8 mouse cellular contexts compared by ENCODE assay signal in genomic region chr1:55874143-55874867, GRCm38 (mm10).
DNase-seq lines count a peak whose midpoint lies in the region; ATAC-seq and TF ChIP-seq lines count a peak whose summit lies in the region.

No protein-coding gene starts in this region.

- H3K27ac ChIP-seq in CH12.LX (ENCODE audit: insufficient read depth, low read depth): no peak overlapping the region
- no peak overlapping the region for H3K27ac ChIP-seq in lung, embryonic 14.5 days (ENCODE audit: low read depth)

- no peak for TF ChIP-seq POLR2A in CH12.LX (IDR thresholded peaks at IDR 0.05; ENCODE audit: low read depth, low read length)

- H3K4me3 ChIP-seq in CH12.LX (replicated peaks in 1 of 3; ENCODE audit: low read depth in 2 of 3, low read length in 2 of 3, poor library complexity in 1 of 3): no peak overlapping the region
- no peak overlapping the region for H3K4me3 ChIP-seq in lung, embryonic 14.5 days (ENCODE audit: low read depth, low read length)

- no peak overlapping the region for H3K9ac ChIP-seq in CH12.LX (ENCODE audit: insufficient read depth, low read depth)
- H3K9ac ChIP-seq in lung, embryonic 14.5 days: no peak overlapping the region

- no peak overlapping the region; the same call in 1 of the 2 replicates for H3K4me2 ChIP-seq in CH12.LX (ENCODE audit: insufficient read depth, low read depth, poor library complexity, severe bottlenecking)
- no peak overlapping the region for H3K4me2 ChIP-seq in lung, embryonic 14.5 days

- H3K79me2 ChIP-seq in CH12.LX (replicated peaks; ENCODE audit: control insufficient read depth, extremely low read depth, insufficient read depth, poor library complexity, severe bottlenecking): no peaks in the 10 kb centered on the region

- peak; percentile 79 for TF ChIP-seq RAD21 in CH12.LX (IDR thresholded peaks at IDR 0.05; ENCODE audit: low read depth, low read length)

- dilution Hi-C loops in CH12.LX (cut with MboI; ENCODE audit: extremely low pct_ligation_motif_present, extremely low pct_unique_long_range_greater_than_20kb, low sequenced_read_pairs): no loop called here

- H3K36me3 ChIP-seq in CH12.LX (replicated peaks in 1 of 2; ENCODE audit: control insufficient read depth in 1 of 2, insufficient read depth in 1 of 2, low read length in 1 of 2): no peaks in the 10 kb centered on the region
- no peaks in the 10 kb centered on the region for H3K36me3 ChIP-seq in lung, embryonic 14.5 days (ENCODE audit: insufficient read depth)

- H3K9me3 ChIP-seq in CH12.LX (replicated peaks; ENCODE audit: low read length): peaks cover 2% of the 10 kb centered on the region
- H3K9me3 ChIP-seq in lung, embryonic 14.5 days (ENCODE audit: low read depth, low read length): no peaks in the 10 kb centered on the region

- peaks cover 0 to 4% of the 10 kb centered on the region in 2 experiments; a peak in 1 of 4 replicates for H3K4me1 ChIP-seq in CH12.LX (ENCODE audit: control insufficient read depth in 1 of 2, insufficient read depth in 2 of 2)
- H3K4me1 ChIP-seq in lung, embryonic 14.5 days (ENCODE audit: insufficient read depth): no peaks in the 10 kb centered on the region

- WGBS in lung, embryonic 14.5 days: 14% methylated on average over 7 of the region's 7 CpGs

- peak; percentile 73 for DNase-seq in CH12.LX (ENCODE audit: extremely low read depth)
- peak; percentile 74 for DNase-seq in adrenal gland, postnatal 14 days
- peak; percentile 63 for DNase-seq in embryo, embryonic 9.5 days (ENCODE audit: extremely low spot score)
- DNase-seq in heart, adult 9 months (ENCODE audit: low spot score in 2 of 2): peak; percentile 11 to 35
- peak; percentile 79 to 83 for DNase-seq in kidney, postnatal 4 days
- peak; percentile 89 for DNase-seq in lung, embryonic 14.5 days
- DNase-seq in ovary, adult 18-20 months (ENCODE audit: low spot score): peak; percentile 13
- peak; percentile 29 for DNase-seq in thymus, postnatal 25 days

- no peak for TF ChIP-seq EP300 in CH12.LX (IDR thresholded peaks at IDR 0.05; ENCODE audit: low read length)

- in situ Hi-C loops in CH12.LX (cut with MboI; ENCODE audit: low pct_ligation_motif_present, low pct_unique_long_range_greater_than_20kb, low sequenced_read_pairs): loop anchor here (25.0 kb wide), 1 partner anchor 462 kb away; the partner anchor contains the start of gene Plcl1

- ATAC-seq in lung, embryonic 14.5 days (ENCODE audit: insufficient read depth): peak; percentile 81

- TF ChIP-seq CTCF in CH12.LX (conservative IDR thresholded peaks at IDR 0.05 in 1 of 2, IDR thresholded peaks at IDR 0.05 in 1 of 2; ENCODE audit: low read depth in 2 of 2, low read length in 2 of 2): peak; percentile 80 to 82
- TF ChIP-seq CTCF in lung, embryonic 14.5 days (IDR thresholded peaks at IDR 0.05; ENCODE audit: low read depth): peak; percentile 91

- H3K27me3 ChIP-seq in CH12.LX (replicated peaks): no peaks in the 10 kb centered on the region
- H3K27me3 ChIP-seq in lung, embryonic 14.5 days (ENCODE audit: insufficient read depth, low read length): no peaks in the 10 kb centered on the region

TF ChIP-seq in CH12.LX, 34 proteins besides CTCF, POLR2A, EP300 and RAD21:
- TF ChIP-seq SMC3 (IDR thresholded peaks at IDR 0.05; ENCODE audit: low read depth, low read length) (peak; percentile 58), UBTF (IDR thresholded peaks at IDR 0.05; ENCODE audit: low read depth, low read length) (no peak)

Comparison
In these comparisons a context has a peak if more than half of its experiments do, and no peak if none do; other contexts are left out.
1. DNase-seq: peak in every context shown above with its lines; median percentile 89 in lung, embryonic 14.5 days; 81 in kidney, postnatal 4 days; 74 in adrenal gland, postnatal 14 days; 73 in CH12.LX; 63 in embryo, embryonic 9.5 days; 29 in thymus, postnatal 25 days; 23 in heart, adult 9 months; 13 in ovary, adult 18-20 months.